In the genomic region with DNA sequence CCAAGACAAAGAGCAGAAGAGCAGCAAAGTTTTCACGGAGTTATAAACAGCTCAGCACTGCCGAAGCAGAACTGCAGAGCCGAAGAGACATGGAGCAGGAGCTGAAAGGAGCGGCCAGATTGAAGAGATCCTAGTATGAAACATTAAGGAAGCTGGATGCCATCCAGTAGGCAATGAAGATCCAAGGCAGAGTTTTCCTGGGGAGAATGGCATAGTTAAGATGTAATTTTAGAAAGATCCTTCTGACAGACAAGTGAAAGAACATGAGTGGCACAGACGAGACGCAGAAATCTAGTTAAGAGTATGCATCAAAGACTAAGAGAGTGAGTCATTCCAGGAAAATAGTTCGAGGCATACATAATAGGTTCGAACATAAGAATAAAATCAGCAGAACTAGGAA, we compare ENCODE assay signal across 15 mouse cellular contexts.
A peak's percentile ranks its signal among the peaks of the same experiment; 100 is the strongest.
DNase-seq lines count a peak whose midpoint lies in the region; ATAC-seq and TF ChIP-seq lines count a peak whose summit lies in the region.
"Had no signal": no experiment of that assay in that cellular context is flagged by ENCODE, and none has a peak within 500 bp of the region (broad histone marks: within the 10 kb centered on the region; RNA-seq: fewer than 3 reads in every experiment).

No protein-coding gene starts in this region.

- H3K9me3 ChIP-seq in forebrain, embryonic 15.5 days: no peaks in the 10 kb centered on the region
- H3K9me3 ChIP-seq in forebrain, embryonic 11.5 days (ENCODE audit: control insufficient read depth, low read length): no peaks in the 10 kb centered on the region; the same call in 1 of the 2 replicates
- H3K9me3 ChIP-seq: embryonic facial prominence, embryonic 12.5 days; midbrain, embryonic 10.5 days had no signal

- no peaks in the 10 kb centered on the region for H3K27me3 ChIP-seq in forebrain, embryonic 15.5 days
- H3K27me3 ChIP-seq in forebrain, embryonic 11.5 days (ENCODE audit: control insufficient read depth, insufficient read depth, low read length): no peaks in the 10 kb centered on the region
- H3K27me3 ChIP-seq: embryonic facial prominence, embryonic 12.5 days had no signal

- H3K36me3 ChIP-seq in forebrain, embryonic 15.5 days: no peaks in the 10 kb centered on the region; the same call in 1 of the 2 replicates
- no peaks in the 10 kb centered on the region for H3K36me3 ChIP-seq in forebrain, embryonic 11.5 days (ENCODE audit: control insufficient read depth, insufficient read depth, low read length)
- H3K36me3 ChIP-seq: embryonic facial prominence, embryonic 12.5 days had no signal

- H3K4me1 ChIP-seq in forebrain, embryonic 15.5 days: peaks cover 2% of the 10 kb centered on the region; the same call in 1 of the 2 replicates
- H3K4me1 ChIP-seq in forebrain, embryonic 11.5 days (replicated peaks; ENCODE audit: control insufficient read depth, insufficient read depth, low read length): no peaks in the 10 kb centered on the region
- H3K4me1 ChIP-seq: embryonic facial prominence, embryonic 12.5 days; midbrain, embryonic 10.5 days had no signal

- TF ChIP-seq CTCF in brain, embryonic 14.5 days (IDR thresholded peaks at IDR 0.05; ENCODE audit: borderline replicate concordance, extremely low read depth, insufficient read depth, insufficient read length): no peak

- no peak overlapping the region for H3K4me3 ChIP-seq in forebrain, embryonic 15.5 days
- no peak overlapping the region for H3K4me3 ChIP-seq in forebrain, embryonic 11.5 days (ENCODE audit: low read depth, low read length)
- H3K4me3 ChIP-seq: embryonic facial prominence, embryonic 12.5 days; midbrain, embryonic 10.5 days had no signal

- DNase-seq in forebrain, embryonic 11.5 days (ENCODE audit: low spot score): no peak
- peak; percentile 17 to 66 for DNase-seq in layer of hippocampus, adult 18-20 months (ENCODE audit: low spot score in 2 of 2)
- no peak for DNase-seq in layer of hippocampus, postnatal 25 days (ENCODE audit: extremely low spot score in 1 of 2, low spot score in 1 of 2)
- peak; percentile 61 for DNase-seq in brain, embryonic 14.5 days (ENCODE audit: low read depth)
- peak; percentile 59 to 68 for DNase-seq in right cerebral cortex, postnatal 10 days (ENCODE audit: low spot score in 2 of 2)
- DNase-seq: adrenal gland, postnatal 10 days; gastrocnemius, postnatal 14 days; kidney, adult 2 months; lung, adult 2 months; thymus, postnatal 36 days had no signal

- 59% methylated on average over 8 of the region's 8 CpGs for WGBS in forebrain, embryonic 15.5 days
- 90% methylated on average over 8 of the region's 8 CpGs for WGBS in forebrain, embryonic 11.5 days

- TF ChIP-seq POLR2A in brain, embryonic 14.5 days (IDR thresholded peaks at IDR 0.05; ENCODE audit: borderline replicate concordance, extremely low read depth, insufficient read depth, insufficient read length, poor library complexity, severe bottlenecking): no peak

- no peak; the same call in 1 of the 2 replicates for ATAC-seq in forebrain, embryonic 15.5 days (replicated peaks)
- ATAC-seq in forebrain, embryonic 11.5 days (replicated peaks; ENCODE audit: low FRiP score): no peak
- ATAC-seq in megakaryocyte, adult 5-6 weeks (ENCODE audit: poor library complexity, severe bottlenecking): no peak

- no peak overlapping the region for H3K9ac ChIP-seq in forebrain, embryonic 15.5 days (replicated peaks)
- H3K9ac ChIP-seq in forebrain, embryonic 11.5 days (ENCODE audit: low read length): no peak overlapping the region
- H3K9ac ChIP-seq: embryonic facial prominence, embryonic 12.5 days; hindbrain, embryonic 14.5 days had no signal

- H3K27ac ChIP-seq in forebrain, embryonic 15.5 days (replicated peaks): peak overlapping the region; percentile 75
- no peak overlapping the region for H3K27ac ChIP-seq in forebrain, embryonic 11.5 days (ENCODE audit: low read depth, low read length)
- H3K27ac ChIP-seq: embryonic facial prominence, embryonic 12.5 days; hindbrain, embryonic 14.5 days; midbrain, embryonic 10.5 days had no signal

- no peak overlapping the region for H3K4me2 ChIP-seq in forebrain, embryonic 15.5 days (replicated peaks)
- no peak overlapping the region for H3K4me2 ChIP-seq in forebrain, embryonic 11.5 days (ENCODE audit: low read depth, low read length, severe bottlenecking)
- H3K4me2 ChIP-seq: embryonic facial prominence, embryonic 12.5 days; hindbrain, embryonic 14.5 days had no signal

Comparison
In these comparisons a context has a peak if more than half of its experiments do, and no peak if none do; other contexts are left out.
1. DNase-seq: peak in layer of hippocampus, adult 18-20 months (2 of 2), brain, embryonic 14.5 days (single experiment) and right cerebral cortex, postnatal 10 days (2 of 2); none in forebrain, embryonic 11.5 days (single experiment) and layer of hippocampus, postnatal 25 days (0 of 2).